Mouse (Mus musculus) right cerebral cortex, postnatal 10 days (tissue): ENCODE results near the gene Lypd1.

Experiments used
- DNase-seq, 2 experiments: peaks; one replicate each; pipeline ENCODE4 v3.0.0; 2021; ENCODE audit warnings: low spot score in 2 of 2

Gene Lypd1

GRCm38 (mm10) chr1:125912601-125913600, at the start of gene Lypd1:
Gene Lypd1, minus strand, starts transcription at chr1:125913101.
- DNase-seq, result peak in 1 of 2 experiments; percentile 26

GRCm38 (mm10) chr1:125951026-125951425, 38.1 kb upstream of the Lypd1 start:
- no peak for DNase-seq

- peak in 1 of 2 experiments; percentile 30 for DNase-seq
These were observed 36.2 kb upstream of the Lypd1 start for GRCm38 (mm10) chr1:125949076-125949475.

GRCm38 (mm10) chr1:125945136-125945535, 32.2 kb upstream of the Lypd1 start:
- DNase-seq, result peak; percentile 65 to 76

GRCm38 (mm10) chr1:125943305-125943704, 30.4 kb upstream of the Lypd1 start:
- no peak for DNase-seq

GRCm38 (mm10) chr1:125925486-125925885, 12.6 kb upstream of the Lypd1 start:
- DNase-seq, result no peak

- DNase-seq, result no peak
These were observed 10.2 kb upstream of the Lypd1 start for GRCm38 (mm10) chr1:125923062-125923461.

- no peak for DNase-seq
These were observed 7.8 kb upstream of the Lypd1 start for GRCm38 (mm10) chr1:125920696-125921095.

- DNase-seq, result peak; percentile 71 to 78
These were observed 928 bp downstream of the Lypd1 start for GRCm38 (mm10) chr1:125911901-125912445.

- peak; percentile 73 to 78 for DNase-seq
These were observed 1.5 kb downstream of the Lypd1 start for GRCm38 (mm10) chr1:125911337-125911900.

- no peak for DNase-seq
These were observed 2.0 kb downstream of the Lypd1 start for GRCm38 (mm10) chr1:125910871-125911265.

GRCm38 (mm10) chr1:125910211-125910870, 2.6 kb downstream of the Lypd1 start:
- DNase-seq, result peak; percentile 48 to 60

GRCm38 (mm10) chr1:125893158-125893557, 19.7 kb downstream of the Lypd1 start:
- DNase-seq, result no peak

GRCm38 (mm10) chr1:125870056-125870455, 42.8 kb downstream of the Lypd1 start:
- DNase-seq, result no peak

- DNase-seq, result peak; percentile 46 to 48
These were observed 54.3 kb downstream of the Lypd1 start for GRCm38 (mm10) chr1:125858631-125859030.

GRCm38 (mm10) chr1:125854646-125855045, 58.3 kb downstream of the Lypd1 start:
- DNase-seq, result no peak

GRCm38 (mm10) chr1:125839746-125840392, 73.0 kb downstream of the Lypd1 start:
- DNase-seq, result no peak

GRCm38 (mm10) chr1:125837507-125837906, 75.4 kb downstream of the Lypd1 start:
- DNase-seq, result no peak

GRCm38 (mm10) chr1:125823611-125824010, 89.3 kb downstream of the Lypd1 start:
- peak; percentile 36 to 44 for DNase-seq

- no peak for DNase-seq
These were observed 91.8 kb downstream of the Lypd1 start for GRCm38 (mm10) chr1:125821101-125821500.
